Mouse (Mus musculus): ENCODE measurements around the gene Gm10645. TPM values are rescaled to one million over a fixed set of nuclear protein-coding genes. Genes with fewer than 3 reads are reported as not detected.

Gm10645 gene
- polyA plus RNA-seq, 1 experiment from 2014 or later, result 1.3 TPM

Other genes starting within 250 kb of the Gm10645 start
- 2.6 TPM in 2 replicates for gene Tbc1d9, start 818 bp downstream of the Gm10645 start, polyA plus RNA-seq (2015; fragmentation: Nextera tagmentation; extraction: Ambion mirVana)
- gene Ucp1, start 124.2 kb upstream of the Gm10645 start, polyA plus RNA-seq (2015; fragmentation: Nextera tagmentation; extraction: Ambion mirVana), result not detected in 2 replicates
- 11.6 and 11.9 TPM in 2 replicates for gene Elmod2, start 166.3 kb upstream of the Gm10645 start, polyA plus RNA-seq (2015; fragmentation: Nextera tagmentation; extraction: Ambion mirVana)
- gene Mgat4d, start 182.3 kb upstream of the Gm10645 start, polyA plus RNA-seq (2015; fragmentation: Nextera tagmentation; extraction: Ambion mirVana), result not detected in 2 replicates
- 0.48 and 0.55 TPM in 2 replicates for gene Clgn, start 223.7 kb upstream of the Gm10645 start, polyA plus RNA-seq (2015; fragmentation: Nextera tagmentation; extraction: Ambion mirVana)